8 mouse cellular contexts compared by ENCODE assay signal in the genomic region with DNA sequence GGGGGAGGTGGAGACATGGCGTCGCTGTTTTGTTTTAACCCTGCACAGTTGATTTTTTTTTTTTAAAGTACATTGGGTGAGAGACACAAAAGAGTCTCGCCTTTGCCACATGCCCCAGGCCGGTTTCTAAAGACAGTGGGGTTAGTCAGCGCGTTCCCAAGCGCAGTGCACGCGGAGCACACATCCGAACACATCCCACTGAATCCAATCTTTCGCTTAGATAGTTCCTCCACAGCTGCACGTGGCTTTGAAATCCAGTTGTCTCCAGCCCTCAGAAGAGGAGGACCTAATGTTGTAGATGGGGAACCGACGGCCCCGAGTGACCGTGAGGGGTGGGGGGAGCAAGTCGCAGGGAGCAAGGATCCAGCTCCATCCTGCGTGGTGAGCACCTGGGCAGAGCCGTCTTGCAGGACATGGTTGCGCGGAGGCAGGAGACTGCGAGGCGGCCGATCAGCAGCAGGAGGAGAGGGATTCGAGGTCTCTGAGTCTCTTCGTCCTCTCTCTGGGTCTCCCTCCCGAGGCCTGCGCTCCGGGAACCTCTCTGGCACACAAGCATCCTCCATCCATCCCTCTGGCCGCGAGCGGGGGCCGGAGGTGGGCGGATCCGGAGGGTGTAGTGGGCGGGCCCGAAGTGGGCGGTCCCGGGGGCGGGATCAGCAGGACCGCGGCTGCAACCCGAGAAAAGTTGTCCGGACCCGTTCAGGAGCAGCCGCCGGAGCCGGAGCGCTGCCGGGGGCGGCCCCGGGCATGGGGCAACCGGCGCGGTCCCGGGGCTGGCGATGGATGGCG. TPM values are rescaled to one million over a fixed set of nuclear protein-coding genes. Genes with fewer than 3 reads are reported as not detected.
DNase-seq lines count a peak whose midpoint lies in the region; ATAC-seq and TF ChIP-seq lines count a peak whose summit lies in the region.

TSS of gene Tmem132c (plus strand) at position 673 of the 789 bp plus-strand sequence.

- H3K27me3 ChIP-seq in lung, postnatal 0 days (replicated peaks; ENCODE audit: insufficient read depth, low read length), result no peaks in the 10 kb centered on the region

- peak; percentile 74 to 77 for DNase-seq in adrenal gland, adult 18-20 months (ENCODE audit: low spot score in 2 of 2)
- DNase-seq in cerebellum, postnatal 14 days, result peak; percentile 84 to 90
- peak; percentile 28 to 42 for DNase-seq in frontal cortex, postnatal 14 days (ENCODE audit: low spot score in 2 of 2)
- DNase-seq in heart, postnatal 4 days, result peak; percentile 73
- peak; percentile 23 to 49 for DNase-seq in layer of hippocampus, postnatal 25 days (ENCODE audit: extremely low spot score in 1 of 2, low spot score in 1 of 2)
- peak; percentile 86 for DNase-seq in lung, postnatal 0 days (ENCODE audit: low spot score)
- peak; percentile 59 for DNase-seq in right cerebral cortex, adult 18-20 months

- WGBS in lung, postnatal 0 days, result 1% methylated on average over 55 of the region's 58 CpGs

- ATAC-seq in lung, postnatal 0 days, result peak; percentile 94
- ATAC-seq in monocyte, adult 5-6 weeks (replicated peaks; ENCODE audit: insufficient number of reproducible peaks, low FRiP score, low TSS enrichment, poor library complexity, severe bottlenecking), result no peak

- TF ChIP-seq CTCF in lung, postnatal 0 days (IDR thresholded peaks at IDR 0.05), result no peak

- no peaks in the 10 kb centered on the region for H3K36me3 ChIP-seq in lung, postnatal 0 days (ENCODE audit: insufficient read depth, low read length)

- 0 out of 2 replicates have a peak within 1 kb of the TSS, but pooled peaks have one; percentile 29 for H3K9ac ChIP-seq in lung, postnatal 0 days (replicated peaks; ENCODE audit: low read depth)

- no peak for TF ChIP-seq EP300 in lung, postnatal 0 days (IDR thresholded peaks at IDR 0.05)

- no peak within 1 kb of the TSS for H3K27ac ChIP-seq in lung, postnatal 0 days (ENCODE audit: low read length)

- no peaks in the 10 kb centered on the region for H3K9me3 ChIP-seq in lung, postnatal 0 days (ENCODE audit: low read length)

- peak within 1 kb of the TSS; percentile 53 for H3K4me3 ChIP-seq in lung, postnatal 0 days (ENCODE audit: low read depth, low read length)

- peak within 1 kb of the TSS; percentile 76 for H3K4me2 ChIP-seq in lung, postnatal 0 days (replicated peaks; ENCODE audit: low read depth, low read length)

- peaks cover 6% of the 10 kb centered on the region; the same call in 1 of the 2 replicates for H3K4me1 ChIP-seq in lung, postnatal 0 days (ENCODE audit: insufficient read depth, low read depth, low read length)

RNA-seq across cellular contexts. Expression of gene Tmem132c, which starts in this region (rescaled TPM):
- total RNA-seq in adrenal gland, adult 18-20 months (2021), result under 1 TPM; 0.27 to 0.58 TPM
- under 1 TPM; 0.47 to 0.52 TPM for total RNA-seq in heart, postnatal 4 days (2021)
- total RNA-seq in layer of hippocampus, postnatal 25 days (2021), result 1 to 10 TPM; 3.4 to 4.0 TPM
- polyA plus RNA-seq in lung, postnatal 0 days (2015; fragmentation: Nextera tagmentation; extraction: Ambion mirVana), result 11.1 and 11.8 TPM in 2 replicates
- not detected in 3 replicates for total RNA-seq in monocyte, adult 5-6 weeks (2017)

Comparison
In these comparisons a context has a peak if more than half of its experiments do, and no peak if none do; other contexts are left out.
1. Peak in DNase-seq in adrenal gland, adult 18-20 months; RNA of the gene not detected or under 1 TPM.
2. Peak in DNase-seq in heart, postnatal 4 days; RNA of the gene not detected or under 1 TPM.
3. DNase-seq: peak in every context shown above with its lines; median percentile 87 in cerebellum, postnatal 14 days; 86 in lung, postnatal 0 days; 76 in adrenal gland, adult 18-20 months; 73 in heart, postnatal 4 days; 59 in right cerebral cortex, adult 18-20 months; 36 in layer of hippocampus, postnatal 25 days; 35 in frontal cortex, postnatal 14 days.